Comparison of ENCODE assay signal across 13 mouse cellular contexts in the genomic region with DNA sequence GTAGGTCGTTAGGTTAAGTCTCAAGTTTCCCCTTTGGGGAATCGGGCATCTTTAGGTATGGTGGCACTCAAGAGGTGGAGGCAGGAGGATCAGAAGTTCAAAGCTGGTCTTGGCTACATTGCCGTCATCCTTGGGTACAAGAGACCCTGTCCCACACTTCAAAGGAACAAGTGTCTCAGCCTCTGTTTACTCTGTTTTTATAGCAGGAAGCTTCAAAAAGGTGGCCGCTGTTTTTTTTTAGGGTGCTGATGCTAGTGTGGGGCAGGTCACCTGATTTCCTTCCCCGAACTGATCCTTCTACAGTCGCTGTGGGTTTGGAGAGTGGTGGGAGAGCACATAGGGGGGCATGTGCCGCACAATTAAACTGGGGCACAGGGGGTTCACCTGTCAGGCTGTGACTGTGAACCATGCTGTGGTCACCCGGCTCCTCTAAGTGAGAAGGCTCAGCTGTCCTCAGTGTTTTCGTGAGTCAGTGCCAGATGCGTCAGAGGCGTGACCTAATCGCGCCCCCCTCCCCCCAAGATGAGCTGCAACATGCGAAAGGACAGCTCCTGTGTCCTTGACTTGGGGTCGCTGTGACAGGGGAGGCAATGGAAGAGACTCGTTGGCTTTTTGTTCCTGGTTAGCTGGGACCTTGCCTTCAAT. TPM values are rescaled to one million over a fixed set of nuclear protein-coding genes. Genes with fewer than 3 reads are reported as not detected.
DNase-seq lines count a peak whose midpoint lies in the region; ATAC-seq and TF ChIP-seq lines count a peak whose summit lies in the region.
"Had no signal": no experiment of that assay in that cellular context is flagged by ENCODE, and none has a peak within 500 bp of the region (broad histone marks: within the 10 kb centered on the region; RNA-seq: fewer than 3 reads in every experiment).

No protein-coding gene starts in this region.

- no peak for ATAC-seq in kidney, embryonic 14.5 days (ENCODE audit: low FRiP score, low TSS enrichment)
- peak; percentile 46 for ATAC-seq in granulocyte monocyte progenitor cell, adult 5-6 weeks (replicated peaks; ENCODE audit: poor library complexity, severe bottlenecking)

- no peak overlapping the region for H3K4me2 ChIP-seq in kidney, embryonic 14.5 days (replicated peaks; ENCODE audit: low read depth, low read length)
- H3K4me2 ChIP-seq in myocyte (ENCODE audit: low read depth) = no peak overlapping the region
- H3K4me2 ChIP-seq: hindbrain, embryonic 15.5 days; stomach, embryonic 15.5 days had no signal

- H3K9ac ChIP-seq in kidney, embryonic 14.5 days (ENCODE audit: low read depth, low read length) = no peak overlapping the region
- H3K9ac ChIP-seq: hindbrain, embryonic 15.5 days; liver, embryonic 14.5 days; stomach, embryonic 15.5 days had no signal

- 0 out of 2 replicates have a peak, but pooled peaks cover 4% of the 10 kb centered on the region for H3K4me1 ChIP-seq in kidney, embryonic 14.5 days (ENCODE audit: control insufficient read depth, insufficient read depth, low read length)
- H3K4me1 ChIP-seq: forebrain, embryonic 10.5 days; hindbrain, embryonic 15.5 days; stomach, embryonic 15.5 days had no signal

- no peaks in the 10 kb centered on the region for H3K79me2 ChIP-seq in myocyte (ENCODE audit: control insufficient read depth, insufficient read depth)

- DNase-seq in kidney, postnatal 4 days = peak; percentile 27 to 51
- DNase-seq in ES-CJ7 (ENCODE audit: low read depth, low spot score) = peak; percentile 54
- no peak for DNase-seq in left cerebral cortex, adult 18-20 months (ENCODE audit: low spot score in 2 of 2)
- DNase-seq in retina, embryonic 14.5 days (ENCODE audit: low spot score) = no peak
- DNase-seq in gastrocnemius, postnatal 10 days = no peak
- DNase-seq: retina, postnatal 1 day had no signal

- no peak for TF ChIP-seq POLR2A in myocyte (IDR thresholded peaks at IDR 0.05; ENCODE audit: insufficient read length, low read depth)

- H3ac ChIP-seq in myocyte (ENCODE audit: control insufficient read depth, insufficient read length) = no peak overlapping the region

- no peaks in the 10 kb centered on the region for H3K9me3 ChIP-seq in kidney, embryonic 14.5 days (ENCODE audit: control insufficient read depth, low read length)
- H3K9me3 ChIP-seq: forebrain, embryonic 10.5 days; hindbrain, embryonic 15.5 days; stomach, embryonic 15.5 days had no signal

- H3K36me3 ChIP-seq in kidney, embryonic 14.5 days (ENCODE audit: control insufficient read depth, insufficient read depth, low read length) = no peaks in the 10 kb centered on the region
- H3K36me3 ChIP-seq in myocyte (ENCODE audit: control insufficient read depth, insufficient read depth) = no peaks in the 10 kb centered on the region
- H3K36me3 ChIP-seq: forebrain, embryonic 10.5 days; hindbrain, embryonic 15.5 days; stomach, embryonic 15.5 days had no signal

- WGBS in kidney, embryonic 14.5 days = 44% methylated on average over 16 of the region's 16 CpGs

- no peaks in the 10 kb centered on the region for H3K27me3 ChIP-seq in kidney, embryonic 14.5 days (ENCODE audit: control insufficient read depth, insufficient read depth, low read length)
- H3K27me3 ChIP-seq in myocyte (ENCODE audit: control insufficient read depth, insufficient read depth, insufficient read length) = no peaks in the 10 kb centered on the region
- H3K27me3 ChIP-seq: hindbrain, embryonic 15.5 days; stomach, embryonic 15.5 days had no signal

- no peak overlapping the region for H3K27ac ChIP-seq in kidney, embryonic 14.5 days (ENCODE audit: low read depth, low read length)
- H3K27ac ChIP-seq: forebrain, embryonic 10.5 days; hindbrain, embryonic 15.5 days; liver, embryonic 14.5 days; stomach, embryonic 15.5 days had no signal

- H3K4me3 ChIP-seq in kidney, embryonic 14.5 days (ENCODE audit: low read length) = no peak overlapping the region
- no peak overlapping the region for H3K4me3 ChIP-seq in myocyte
- H3K4me3 ChIP-seq: forebrain, embryonic 10.5 days; hindbrain, embryonic 15.5 days; stomach, embryonic 15.5 days had no signal

TF ChIP-seq in myocyte, 11 proteins besides CTCF, POLR2A, EP300 and RAD21:
- TF ChIP-seq E2F4 (IDR thresholded peaks at IDR 0.05; ENCODE audit: insufficient read depth) (no peak), MYOD1 (IDR thresholded peaks at IDR 0.05; ENCODE audit: control insufficient read depth in 1 of 3, insufficient read length in 2 of 3, low read depth in 2 of 3) (peak in 2 of 3 experiments; percentile 80 to 91), POLR2AphosphoS2 (IDR thresholded peaks at IDR 0.05; ENCODE audit: insufficient read length, low read depth) (no peak), TCF3 (IDR thresholded peaks at IDR 0.05; ENCODE audit: insufficient read length, low read depth) (peak; percentile 20), CEBPB (IDR thresholded peaks at IDR 0.05; ENCODE audit: insufficient read depth, poor library complexity, severe bottlenecking) (no peak), USF1 (IDR thresholded peaks at IDR 0.05; ENCODE audit: low read depth) (no peak), REST (IDR thresholded peaks at IDR 0.05; ENCODE audit: insufficient read depth, insufficient read length) (no peak), MYOG (IDR thresholded peaks at IDR 0.05; ENCODE audit: control insufficient read depth in 1 of 3, insufficient read depth in 1 of 3, insufficient read length in 2 of 3, low read depth in 2 of 3) (peak in 2 of 3 experiments; percentile 86 to 95), TCF12 (IDR thresholded peaks at IDR 0.05; ENCODE audit: insufficient read depth, poor library complexity, severe bottlenecking) (peak; percentile 34), SRF (IDR thresholded peaks at IDR 0.05; ENCODE audit: control insufficient read depth, insufficient read length, low read depth) (no peak), MAX (IDR thresholded peaks at IDR 0.05; ENCODE audit: low read depth) (no peak)

RNA-seq across cellular contexts. Expression of a gene that starts 16.6 kb away (rescaled TPM):
- 1.9 and 2.6 TPM in 2 replicates for polyA plus RNA-seq in kidney, embryonic 14.5 days (2014; fragmentation: Nextera tagmentation; extraction: Ambion mirVana)
- total RNA-seq in granulocyte monocyte progenitor cell, adult 5-6 weeks (2014; fragmentation: Nextera tagmentation) = 6.7 and 9.5 TPM in 2 replicates
- total RNA-seq in granulocyte monocyte progenitor cell, adult 5-6 weeks (2017) = 6.4 and 17.5 TPM in 2 replicates
- polyA plus RNA-seq in myocyte (2012; fragmentation: generic; extraction: Trizol) = 17.0 TPM
- total RNA-seq in left cerebral cortex, adult 18-20 months (2021) = 10 to 100 TPM; 23.5 to 25.4 TPM
- 1 to 10 TPM; 6.3 to 7.2 TPM for total RNA-seq in gastrocnemius, postnatal 10 days (2021)

RNA-seq across cellular contexts. Expression of a gene that starts 31.1 kb away (rescaled TPM):
- polyA plus RNA-seq in kidney, embryonic 14.5 days (2014; fragmentation: Nextera tagmentation; extraction: Ambion mirVana) = 25.9 and 40.7 TPM in 2 replicates
- total RNA-seq in granulocyte monocyte progenitor cell, adult 5-6 weeks (2014; fragmentation: Nextera tagmentation) = 15.7 and 24.6 TPM in 2 replicates
- 11.0 and 11.3 TPM in 2 replicates for total RNA-seq in granulocyte monocyte progenitor cell, adult 5-6 weeks (2017)
- polyA plus RNA-seq in myocyte (2012; fragmentation: generic; extraction: Trizol) = 20.6 TPM
- 10 to 100 TPM; 35.3 to 46.6 TPM for total RNA-seq in left cerebral cortex, adult 18-20 months (2021)
- 10 to 100 TPM; 10.1 to 13.4 TPM for total RNA-seq in gastrocnemius, postnatal 10 days (2021)

RNA-seq across cellular contexts. Expression of a gene that starts 42.0 kb away (rescaled TPM):
- polyA plus RNA-seq in kidney, embryonic 14.5 days (2014; fragmentation: Nextera tagmentation; extraction: Ambion mirVana) = 0.93 and 1.9 TPM in 2 replicates
- 32.5 and 43.1 TPM in 2 replicates for total RNA-seq in granulocyte monocyte progenitor cell, adult 5-6 weeks (2014; fragmentation: Nextera tagmentation)
- total RNA-seq in granulocyte monocyte progenitor cell, adult 5-6 weeks (2017) = 111 and 115 TPM in 2 replicates
- 21.0 TPM for polyA plus RNA-seq in myocyte (2012; fragmentation: generic; extraction: Trizol)
- total RNA-seq in left cerebral cortex, adult 18-20 months (2021) = 10 to 100 TPM; 70.1 to 80.2 TPM
- 10 to 100 TPM; 36.1 to 37.8 TPM for total RNA-seq in gastrocnemius, postnatal 10 days (2021)

RNA-seq across cellular contexts. Expression of a gene that starts 50.3 kb away (rescaled TPM):
- polyA plus RNA-seq in kidney, embryonic 14.5 days (2014; fragmentation: Nextera tagmentation; extraction: Ambion mirVana) = 233 and 273 TPM in 2 replicates
- 223 and 247 TPM in 2 replicates for total RNA-seq in granulocyte monocyte progenitor cell, adult 5-6 weeks (2014; fragmentation: Nextera tagmentation)
- 96.6 and 108 TPM in 2 replicates for total RNA-seq in granulocyte monocyte progenitor cell, adult 5-6 weeks (2017)
- 199 TPM for polyA plus RNA-seq in myocyte (2012; fragmentation: generic; extraction: Trizol)
- total RNA-seq in left cerebral cortex, adult 18-20 months (2021) = 100 to 1,000 TPM; 210 to 217 TPM
- 10 to 100 TPM; 64.2 to 66.3 TPM for total RNA-seq in gastrocnemius, postnatal 10 days (2021)

RNA-seq across cellular contexts. Expression of a gene that starts 54.4 kb away (rescaled TPM):
- polyA plus RNA-seq in kidney, embryonic 14.5 days (2014; fragmentation: Nextera tagmentation; extraction: Ambion mirVana) = 0.28 and 1.0 TPM in 2 replicates
- not detected in 2 replicates for total RNA-seq in granulocyte monocyte progenitor cell, adult 5-6 weeks (2014; fragmentation: Nextera tagmentation)
- total RNA-seq in granulocyte monocyte progenitor cell, adult 5-6 weeks (2017) = not detected in 2 replicates
- 0.04 TPM for polyA plus RNA-seq in myocyte (2012; fragmentation: generic; extraction: Trizol)
- not detected for total RNA-seq in left cerebral cortex, adult 18-20 months (2021)
- total RNA-seq in gastrocnemius, postnatal 10 days (2021) = not detected
- polyA plus RNA-seq: forebrain, embryonic 10.5 days; hindbrain, embryonic 15.5 days had no signal

Comparison
In these comparisons a context has a peak if more than half of its experiments do, and no peak if none do; other contexts are left out.
1. DNase-seq: peak in kidney, postnatal 4 days (2 of 2) and ES-CJ7 (single experiment); none in left cerebral cortex, adult 18-20 months (0 of 2), retina, embryonic 14.5 days (single experiment) and gastrocnemius, postnatal 10 days (single experiment).